8 mouse cellular contexts compared by ENCODE assay signal in genomic region chr4:99929149-99929612, GRCm38 (mm10). TPM values are rescaled to one million over a fixed set of nuclear protein-coding genes. Genes with fewer than 3 reads are reported as not detected.
DNase-seq lines count a peak whose midpoint lies in the region; ATAC-seq and TF ChIP-seq lines count a peak whose summit lies in the region.

Gene Pgm1, plus strand, starts transcription at chr4:99929414.

- peaks cover 24% of the 10 kb centered on the region for H3K36me3 ChIP-seq in E14TG2a.4 (ENCODE audit: insufficient read depth, low read length)
- no peaks in the 10 kb centered on the region for H3K36me3 ChIP-seq in forebrain, embryonic 12.5 days (replicated peaks)
- H3K36me3 ChIP-seq in liver, embryonic 14.5 days (replicated peaks; ENCODE audit: control insufficient read depth, insufficient read depth, low read depth) = no peaks in the 10 kb centered on the region

- H3K4me3 ChIP-seq in E14TG2a.4 (replicated peaks; ENCODE audit: low read length) = peak within 1 kb of the TSS; percentile 92
- H3K4me3 ChIP-seq in bone marrow, adult 2 months (replicated peaks; ENCODE audit: control insufficient read depth, low read depth, low read length) = peak within 1 kb of the TSS; percentile 80
- peak within 1 kb of the TSS; percentile 62 for H3K4me3 ChIP-seq in forebrain, embryonic 12.5 days (replicated peaks)
- H3K4me3 ChIP-seq in liver, embryonic 14.5 days (ENCODE audit: insufficient read depth in 1 of 2, low read depth in 2 of 2, low read length in 2 of 2) = peak within 1 kb of the TSS; percentile 62 to 67

- H3K27me3 ChIP-seq in E14TG2a.4 (ENCODE audit: insufficient read depth, low read length) = peaks cover 12% of the 10 kb centered on the region
- no peaks in the 10 kb centered on the region; the same call in 1 of the 2 replicates for H3K27me3 ChIP-seq in forebrain, embryonic 12.5 days
- H3K27me3 ChIP-seq in liver, embryonic 14.5 days (ENCODE audit: control insufficient read depth, insufficient read depth, low read length) = no peaks in the 10 kb centered on the region

- no peak for TF ChIP-seq EP300 in liver, embryonic 14.5 days (IDR thresholded peaks at IDR 0.05; ENCODE audit: low read depth)

- peak within 1 kb of the TSS; percentile 72 for H3K9ac ChIP-seq in forebrain, embryonic 12.5 days
- H3K9ac ChIP-seq in liver, embryonic 14.5 days (replicated peaks) = peak within 1 kb of the TSS; percentile 59

- peak; percentile 88 for ATAC-seq in forebrain, embryonic 12.5 days (ENCODE audit: low FRiP score)
- ATAC-seq in liver, embryonic 14.5 days (ENCODE audit: insufficient read depth) = peak; percentile 81

- peak; percentile 85 to 88 for DNase-seq in heart, postnatal 14 days
- DNase-seq in kidney, postnatal 4 days = peak; percentile 90 to 94
- DNase-seq in liver, embryonic 14.5 days (ENCODE audit: low read depth in 3 of 3, low spot score in 3 of 3) = peak in 2 of 3 experiments; percentile 50 to 60
- peak; percentile 68 to 70 for DNase-seq in natural killer cell, adult 2 months (ENCODE audit: low spot score in 2 of 2)
- DNase-seq in thymus, postnatal 4 days = peak; percentile 67

- H3K4me1 ChIP-seq in E14TG2a.4 (replicated peaks; ENCODE audit: low read depth, low read length) = peaks cover 28% of the 10 kb centered on the region
- no peaks in the 10 kb centered on the region for H3K4me1 ChIP-seq in bone marrow, adult 2 months (ENCODE audit: control insufficient read depth, insufficient read depth, low read length)
- peaks cover 11% of the 10 kb centered on the region for H3K4me1 ChIP-seq in forebrain, embryonic 12.5 days
- peaks cover 0 to 22% of the 10 kb centered on the region in 2 experiments; a peak in 2 of 4 replicates for H3K4me1 ChIP-seq in liver, embryonic 14.5 days (replicated peaks; ENCODE audit: control insufficient read depth in 2 of 2, insufficient read depth in 2 of 2, low read length in 1 of 2)

- peak; percentile 56; the same call in 1 of the 2 replicates for TF ChIP-seq POLR2A in bone marrow, adult 2 months (IDR thresholded peaks at IDR 0.05; ENCODE audit: borderline replicate concordance, control insufficient read depth, low read depth, low read length)

- peak within 1 kb of the TSS; percentile 91 for H3K27ac ChIP-seq in bone marrow, adult 2 months (ENCODE audit: control insufficient read depth, insufficient read depth, low read depth, low read length, poor library complexity)
- H3K27ac ChIP-seq in forebrain, embryonic 12.5 days = peak within 1 kb of the TSS; percentile 77
- H3K27ac ChIP-seq in liver, embryonic 14.5 days = peak within 1 kb of the TSS; percentile 56

- TF ChIP-seq CTCF in E14TG2a.4 (conservative IDR thresholded peaks at IDR 0.05; ENCODE audit: low read length) = no peak
- no peak for TF ChIP-seq CTCF in bone marrow, adult 2 months (IDR thresholded peaks at IDR 0.05; ENCODE audit: control insufficient read depth, insufficient read depth, low read length)
- no peak for TF ChIP-seq CTCF in liver, embryonic 14.5 days (IDR thresholded peaks at IDR 0.05; ENCODE audit: low read depth)

- intact Hi-C loops in heart, postnatal 14 days (cut with DNase I) = no loop called here

- 2% methylated on average over 23 of the region's 23 CpGs for WGBS in bone marrow, adult 2 months
- 5% methylated on average over 23 of the region's 23 CpGs for WGBS in forebrain, embryonic 12.5 days
- 2% methylated on average over 23 of the region's 23 CpGs for WGBS in liver, embryonic 14.5 days (ENCODE audit: insufficient replicate concordance)

- no peaks in the 10 kb centered on the region for H3K9me3 ChIP-seq in E14TG2a.4 (ENCODE audit: low read length)
- H3K9me3 ChIP-seq in forebrain, embryonic 12.5 days = no peaks in the 10 kb centered on the region
- no peaks in the 10 kb centered on the region for H3K9me3 ChIP-seq in liver, embryonic 14.5 days (ENCODE audit: control insufficient read depth, low read length)

- H3K4me2 ChIP-seq in forebrain, embryonic 12.5 days = peak within 1 kb of the TSS; percentile 94
- H3K4me2 ChIP-seq in liver, embryonic 14.5 days (ENCODE audit: low read depth) = peak within 1 kb of the TSS; percentile 69

RNA-seq across cellular contexts. Expression of gene Pgm1, which starts in this region (rescaled TPM):
- polyA plus RNA-seq in bone marrow, adult 2 months (2011; ENCODE audit: insufficient read depth, insufficient read length, low replicate concordance, missing spikeins) = 5.3 and 9.3 TPM in 2 replicates
- 32.6 and 36.5 TPM in 2 replicates for polyA plus RNA-seq in forebrain, embryonic 12.5 days (2016; fragmentation: Nextera tagmentation; extraction: Ambion mirVana)
- total RNA-seq in heart, postnatal 14 days (2021) = 100 to 1,000 TPM; 226 to 234 TPM
- 23.7 and 26.1 TPM in 2 replicates for polyA plus RNA-seq in liver, embryonic 14.5 days (2012; rRNA removed)
- polyA plus RNA-seq in liver, embryonic 14.5 days (2014; fragmentation: Nextera tagmentation; extraction: Ambion mirVana) = 53.2 and 54.0 TPM in 2 replicates

Comparison
In these comparisons a context has a peak if more than half of its experiments do, and no peak if none do; other contexts are left out.
1. Peak in every context shown above with its lines: DNase-seq, ATAC-seq, H3K4me3 ChIP-seq and H3K27ac ChIP-seq.